Mouse (Mus musculus) CH12.LX (cell line): ENCODE measurements around the gene Traf3. TPM values are rescaled to one million over a fixed set of nuclear protein-coding genes. Genes with fewer than 3 reads are reported as not detected.

Experiments used
- DNase-seq: peaks from one replicate; pipeline ENCODE4 v3.0.0-alpha.2; 2013; ENCODE audit errors: extremely low read depth
- H3K27ac ChIP-seq: 2 replicates; pipeline ENCODE4 v1.5.1; 2012; ENCODE audit warnings: low read depth, mild to moderate bottlenecking, control low read depth, moderate library complexity; ENCODE audit not compliant: insufficient read depth
- H3K27me3 ChIP-seq: replicated peaks from 2 replicates; pipeline ENCODE3; 2012; ENCODE audit warnings: inconsistent platforms
- H3K36me3 ChIP-seq, 2 experiments: replicated peaks in 1 of 2; 2 replicates each; pipeline versions ENCODE3 to v1.6.1; 2012; ENCODE audit warnings: inconsistent platforms in 1 of 2, low read length in 1 of 2, mild to moderate bottlenecking in 1 of 2, mixed read lengths in 1 of 2, moderate library complexity in 1 of 2; ENCODE audit not compliant: control insufficient read depth in 1 of 2, insufficient read depth in 1 of 2
- H3K4me1 ChIP-seq, 2 experiments: 2 replicates each; pipeline ENCODE4 v1.6.1; 2012; ENCODE audit warnings: inconsistent platforms in 1 of 2, moderate library complexity in 1 of 2; ENCODE audit not compliant: insufficient read depth in 2 of 2, control insufficient read depth in 1 of 2
- H3K4me2 ChIP-seq: 2 replicates; pipeline ENCODE4 v1.6.1; 2012; ENCODE audit warnings: low read depth, mild to moderate bottlenecking, control low read depth; ENCODE audit not compliant: poor library complexity, insufficient read depth, severe bottlenecking
- H3K4me3 ChIP-seq, 3 experiments: fragments of 150-350 bp in 1 of 3; sonication (generic) in 1 of 3; replicated peaks in 1 of 3; 2 replicates each; pipeline versions ENCODE3 to v1.5.1; 2011 to 2012; ENCODE audit warnings: low read depth in 2 of 3, low read length in 2 of 3, mild to moderate bottlenecking in 2 of 3, moderate library complexity in 2 of 3, control low read depth in 1 of 3, improper control_type of control experiment in 1 of 3, inconsistent platforms in 1 of 3, mixed read lengths in 1 of 3; ENCODE audit not compliant: poor library complexity in 1 of 3
- H3K79me2 ChIP-seq: replicated peaks from 2 replicates; pipeline ENCODE4 v1.6.1; 2012; ENCODE audit warnings: mild to moderate bottlenecking, moderate library complexity; ENCODE audit not compliant: control insufficient read depth, poor library complexity, insufficient read depth, severe bottlenecking; ENCODE audit errors: extremely low read depth
- H3K9ac ChIP-seq: 2 replicates; pipeline ENCODE4 v1.6.1; 2012; ENCODE audit warnings: low read depth, mild to moderate bottlenecking, control low read depth, moderate library complexity; ENCODE audit not compliant: insufficient read depth
- H3K9me3 ChIP-seq: replicated peaks from 2 replicates; pipeline ENCODE3; 2012; ENCODE audit warnings: low read length, inconsistent platforms, mixed read lengths
- BHLHE40 ChIP-seq: IDR thresholded peaks from 2 replicates; pipeline ENCODE4 v1.6.1; 2011; ENCODE audit warnings: mild to moderate bottlenecking, low read depth, low read length, improper control_type of control experiment
- CTCF ChIP-seq, 2 experiments: IDR thresholded peaks in 1 of 2; conservative IDR thresholded peaks in 1 of 2; 2 replicates each; pipeline ENCODE4 v1.5.1; 2011 to 2012; ENCODE audit warnings: low read depth in 2 of 2, low read length in 2 of 2, improper control_type of control experiment in 1 of 2, inconsistent platforms in 1 of 2, mild to moderate bottlenecking in 1 of 2, moderate library complexity in 1 of 2
- EP300 ChIP-seq: IDR thresholded peaks from 2 replicates; pipeline ENCODE4 v1.6.1; 2011; ENCODE audit warnings: low read length, improper control_type of control experiment
- GABPA ChIP-seq: IDR thresholded peaks from 2 replicates; pipeline ENCODE4 v1.6.1; 2012; ENCODE audit warnings: low read depth, low read length, improper control_type of control experiment, inconsistent platforms; ENCODE audit not compliant: insufficient replicate concordance
- HCFC1 ChIP-seq: IDR thresholded peaks from 2 replicates; pipeline ENCODE4 v1.6.1; 2012; ENCODE audit warnings: low read depth, mild to moderate bottlenecking, inconsistent platforms, low read length, improper control_type of control experiment
- IRF4 ChIP-seq: IDR thresholded peaks from 2 replicates; pipeline ENCODE4 v1.6.1; 2014; ENCODE audit warnings: low read depth, mild to moderate bottlenecking, inconsistent platforms, low read length, improper control_type of control experiment
- JUND ChIP-seq: conservative IDR thresholded peaks from 2 replicates; pipeline ENCODE4 v1.6.1; 2011; ENCODE audit warnings: low read depth, low read length, improper control_type of control experiment
- KAT2A ChIP-seq: IDR thresholded peaks from 2 replicates; pipeline ENCODE4 v1.6.1; 2012; ENCODE audit warnings: low read length, improper control_type of control experiment, inconsistent platforms; ENCODE audit not compliant: insufficient replicate concordance
- MAZ ChIP-seq: IDR thresholded peaks from 2 replicates; pipeline ENCODE4 v1.6.1; 2012; ENCODE audit warnings: low read depth, mild to moderate bottlenecking, inconsistent platforms, low read length, improper control_type of control experiment, moderate library complexity
- MEF2A ChIP-seq: IDR thresholded peaks from 2 replicates; pipeline ENCODE4 v1.6.1; 2014; ENCODE audit warnings: low read depth, mild to moderate bottlenecking, inconsistent platforms, low read length, improper control_type of control experiment, borderline replicate concordance
- MXI1 ChIP-seq: IDR thresholded peaks from 2 replicates; pipeline ENCODE4 v1.6.1; 2011; ENCODE audit warnings: mild to moderate bottlenecking, low read depth, low read length, improper control_type of control experiment
- NELFE ChIP-seq: IDR thresholded peaks from 2 replicates; pipeline ENCODE4 v1.6.1; 2011; ENCODE audit warnings: low read depth, low read length, improper control_type of control experiment
- NRF1 ChIP-seq: IDR thresholded peaks from 2 replicates; pipeline ENCODE4 v1.6.1; 2014; ENCODE audit warnings: low read depth, mild to moderate bottlenecking, inconsistent platforms, low read length, improper control_type of control experiment, moderate library complexity
- RAD21 ChIP-seq: IDR thresholded peaks from 2 replicates; pipeline ENCODE4 v1.6.1; 2011; ENCODE audit warnings: low read depth, mild to moderate bottlenecking, low read length, improper control_type of control experiment, moderate library complexity
- SIN3A ChIP-seq: IDR thresholded peaks from 2 replicates; pipeline ENCODE4 v1.6.1; 2012; ENCODE audit warnings: low read length, improper control_type of control experiment, inconsistent platforms
- SMC3 ChIP-seq: IDR thresholded peaks from 2 replicates; pipeline ENCODE4 v1.6.1; 2011; ENCODE audit warnings: low read depth, low read length, improper control_type of control experiment
- TCF12 ChIP-seq: IDR thresholded peaks from 2 replicates; pipeline ENCODE4 v1.6.1; 2014; ENCODE audit warnings: low read depth, mild to moderate bottlenecking, inconsistent platforms, low read length, improper control_type of control experiment
- USF1 ChIP-seq: IDR thresholded peaks from 2 replicates; pipeline ENCODE4 v1.6.1; 2014; ENCODE audit warnings: low read depth, mild to moderate bottlenecking, inconsistent platforms, low read length, improper control_type of control experiment
- USF2 ChIP-seq: conservative IDR thresholded peaks from 2 replicates; pipeline ENCODE4 v1.6.1; 2011; ENCODE audit warnings: low read depth, low read length, improper control_type of control experiment
- ZC3H11A ChIP-seq: IDR thresholded peaks from 2 replicates; pipeline ENCODE4 v1.6.1; 2012; ENCODE audit warnings: low read depth, mild to moderate bottlenecking, inconsistent platforms, low read length, improper control_type of control experiment
- ZKSCAN1 ChIP-seq: IDR thresholded peaks from 2 replicates; pipeline ENCODE4 v1.6.1; 2012; ENCODE audit warnings: low read depth, inconsistent platforms, low read length, improper control_type of control experiment, borderline replicate concordance
- ZMIZ1 ChIP-seq: IDR thresholded peaks from 2 replicates; pipeline ENCODE4 v1.6.1; 2012; ENCODE audit warnings: low read depth, mild to moderate bottlenecking, inconsistent platforms, low read length, improper control_type of control experiment
- ZNF384 ChIP-seq: IDR thresholded peaks from 2 replicates; pipeline ENCODE4 v1.6.1; 2012; ENCODE audit warnings: low read depth, low read length, improper control_type of control experiment, inconsistent platforms
- dilution Hi-C: fragments of 300-500 bp; cut with MboI; formaldehyde crosslinking; loops from 2 replicates; pipeline ENCODE4 v1.14.3; 2020; ENCODE audit warnings: low sequenced_read_pairs; ENCODE audit not compliant: extremely low pct_unique_long_range_greater_than_20kb, extremely low pct_ligation_motif_present
- in situ Hi-C: fragments of 300-500 bp; cut with MboI; formaldehyde crosslinking; loops from 3 replicates; pipeline ENCODE4 v1.14.3; 2019; ENCODE audit warnings: low sequenced_read_pairs, low pct_ligation_motif_present, low pct_unique_long_range_greater_than_20kb, mixed read lengths
- polyA plus RNA-seq: library from polyadenylated mRNA; unstranded; fragments of >175 nt; gene quantifications from 2 replicates; pipeline ENCODE4 v1.2.1, GENCODE M21; 2012; ENCODE audit warnings: low read depth; ENCODE audit not compliant: insufficient read length
- total RNA-seq, 2 experiments: library from RNA; depleted of rRNA; stranded (reverse); fragments of 300-350 nt in 1 of 2; fragments of >200 nt in 1 of 2; gene quantifications; 2 replicates each; pipeline ENCODE4 v1.2.3; 2012 to 2014

The Traf3 gene
- total and polyA plus RNA-seq, 3 experiments = 10.9 to 33.1 (median 17.5) TPM

DNA sequence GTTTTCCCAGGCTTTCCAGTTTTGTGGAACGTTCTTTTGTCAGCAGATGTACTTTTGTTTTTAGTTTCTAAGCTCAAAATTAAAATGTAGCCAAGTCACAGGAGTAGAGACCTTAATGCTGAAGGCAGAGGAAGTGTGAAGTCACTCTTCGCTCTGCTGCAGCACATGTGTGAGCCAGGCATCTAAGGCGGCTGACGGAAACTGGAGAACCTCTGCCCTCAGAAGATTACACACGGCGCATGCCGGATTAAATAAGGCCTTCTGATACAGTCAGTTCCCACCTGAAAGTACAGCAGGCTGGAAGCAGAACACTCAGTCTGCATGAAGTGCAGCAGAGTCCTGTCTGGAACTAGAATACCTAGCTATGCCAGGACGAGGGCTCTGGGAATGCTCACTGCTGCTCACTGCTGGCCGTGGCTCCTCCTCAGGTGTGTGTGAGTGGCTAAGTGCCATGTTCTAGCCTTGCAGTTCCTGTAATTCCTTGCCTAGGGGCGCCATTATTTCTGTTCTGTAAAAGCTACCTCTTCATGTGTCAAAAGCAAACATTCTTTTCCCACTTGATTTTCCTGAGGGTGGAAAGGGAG is 59.1 kb downstream of the Traf3 start:
- Histone ChIP-seq H3K9ac (no peak overlapping the region), H3K4me3 (no peak overlapping the region), H3K4me2 (no peak overlapping the region), H3K4me1 (peaks cover 0 to 16% of the 10 kb centered on the region in 2 experiments; a peak in 2 of 4 replicates), H3K9me3 (peaks cover 20% of the 10 kb centered on the region), H3K27ac (no peak overlapping the region), H3K27me3 (no peaks in the 10 kb centered on the region), H3K79me2 (peaks cover 2% of the 10 kb centered on the region; the same call in 1 of the 2 replicates), H3K36me3 (peaks cover 49 to 88% of the 10 kb centered on the region in 2 experiments)
- TF ChIP-seq GABPA = no peak
- no peak for TF ChIP-seq KAT2A
- no peak for TF ChIP-seq MAZ
- TF ChIP-seq IRF4 = no peak
- TF ChIP-seq SMC3 = no peak
- TF ChIP-seq CTCF (conservative IDR thresholded peaks at IDR 0.05 in 1 of 2, IDR thresholded peaks at IDR 0.05 in 1 of 2; ENCODE audit: low read depth in 2 of 2, low read length in 2 of 2) = no peak
- no peak for TF ChIP-seq NRF1
- TF ChIP-seq NELFE = no peak
- no peak for TF ChIP-seq EP300
- no peak for TF ChIP-seq MXI1
- TF ChIP-seq ZC3H11A = no peak
- TF ChIP-seq ZMIZ1 = no peak
- in situ Hi-C loops = no loop called here
- dilution Hi-C loops = no loop called here
- DNase-seq = no peak

DNA sequence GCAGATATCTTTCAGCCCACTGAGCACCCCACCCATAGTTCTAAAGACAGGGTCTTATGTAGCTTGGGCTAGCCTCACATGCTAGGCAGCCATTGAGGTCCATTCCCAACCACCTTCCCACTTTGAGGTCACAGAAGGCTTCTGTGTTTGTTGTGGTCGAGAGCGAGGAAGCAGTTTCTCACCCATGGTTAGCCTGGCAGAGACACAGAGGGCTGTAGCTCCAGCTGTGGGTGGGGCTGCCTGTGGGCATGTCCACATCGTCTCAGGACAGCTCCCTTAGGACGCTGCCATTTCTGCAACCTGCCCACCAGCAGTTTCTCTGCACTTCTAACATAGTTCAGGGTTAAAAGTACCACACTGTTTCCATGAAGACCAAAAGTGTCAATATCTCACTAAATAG is 61.2 kb downstream of the Traf3 start:
- no peak overlapping the region for H3K4me2 ChIP-seq
- H3K4me1 ChIP-seq = peaks cover 0 to 18% of the 10 kb centered on the region in 2 experiments; a peak in 2 of 4 replicates
- peaks cover 5% of the 10 kb centered on the region for H3K9me3 ChIP-seq
- H3K27me3 ChIP-seq = no peaks in the 10 kb centered on the region
- H3K36me3 ChIP-seq = peaks cover 41 to 88% of the 10 kb centered on the region in 2 experiments
- in situ Hi-C loops = no loop called here
- H3K79me2 ChIP-seq = peaks cover 7% of the 10 kb centered on the region; the same call in 1 of the 2 replicates
- DNase-seq = no peak
- no peak overlapping the region for H3K27ac ChIP-seq
- H3K4me3 ChIP-seq = no peak overlapping the region
- H3K9ac ChIP-seq = no peak overlapping the region
- TF ChIP-seq USF1 = no peak
- TF ChIP-seq EP300 = no peak
- TF ChIP-seq MEF2A = no peak
- no peak for TF ChIP-seq TCF12
- TF ChIP-seq BHLHE40 = no peak
- TF ChIP-seq NELFE = no peak
- no peak for TF ChIP-seq ZNF384
- no peak for TF ChIP-seq NRF1
- TF ChIP-seq IRF4 = no peak
- TF ChIP-seq HCFC1 = no peak
- no peak for TF ChIP-seq USF2
- no peak for TF ChIP-seq JUND
- TF ChIP-seq GABPA = no peak
- TF ChIP-seq RAD21 = no peak
- TF ChIP-seq ZKSCAN1 = no peak
- no peak for TF ChIP-seq SIN3A
- dilution Hi-C loops = no loop called here
